Mouse (Mus musculus) heart, adult 18-20 months (tissue): ENCODE results near the gene Rwdd2a. TPM values are rescaled to one million over a fixed set of nuclear protein-coding genes. Genes with fewer than 3 reads are reported as not detected.
"Not testable (repeated sequence)": the region's sequence is repeated elsewhere in the genome, so short reads cannot be mapped to it uniquely, and the experiment has no call there.

Experiments
- DNase-seq, 2 experiments: peaks; one replicate each; pipeline ENCODE4 v3.0.0; 2021 to 2022; ENCODE audit warnings: mixed read lengths in 1 of 2
- total RNA-seq, 2 experiments: library from RNA; stranded (reverse); gene quantifications; 2 replicates each; pipeline ENCODE4 v1.2.3; 2021

The Rwdd2a gene
- total RNA-seq, 2 experiments from 2014 or later = 0.21 to 0.77 TPM

GRCm38 (mm10) chr9:86592676-86593668 lies 21.2 kb downstream of the Rwdd2a start:
- peak; percentile 55 for DNase-seq

GRCm38 (mm10) chr9:86594357-86594767 lies 22.6 kb downstream of the Rwdd2a start:
- DNase-seq = not testable (repeated sequence)

GRCm38 (mm10) chr9:86596983-86597382 lies 25.2 kb downstream of the Rwdd2a start:
- DNase-seq = not testable (repeated sequence)

GRCm38 (mm10) chr9:86599723-86600303 lies 28.0 kb downstream of the Rwdd2a start:
- DNase-seq = peak in 1 of 2 experiments; percentile 19

GRCm38 (mm10) chr9:86605776-86606175 lies 34.0 kb downstream of the Rwdd2a start:
- peak in 1 of 2 experiments; percentile 21 for DNase-seq

GRCm38 (mm10) chr9:86612091-86612490 lies 40.3 kb downstream of the Rwdd2a start:
- no peak for DNase-seq

GRCm38 (mm10) chr9:86615765-86616164 lies 44.0 kb downstream of the Rwdd2a start:
- no peak for DNase-seq

- DNase-seq = no peak
Measured at GRCm38 (mm10) chr9:86617837-86618492, 46.2 kb downstream of the Rwdd2a start.

GRCm38 (mm10) chr9:86619341-86620139 lies 47.7 kb downstream of the Rwdd2a start:
- no peak for DNase-seq

- DNase-seq = no peak
Measured at GRCm38 (mm10) chr9:86622062-86622461, 50.3 kb downstream of the Rwdd2a start.

- no peak for DNase-seq
Measured at GRCm38 (mm10) chr9:86624039-86624438, 52.2 kb downstream of the Rwdd2a start.

Other genes with a start within 250 kb of the Rwdd2a start
- gene Ube2cbp, start 107.0 kb upstream of the Rwdd2a start, total RNA-seq = 1 to 10 TPM; 1.7 to 1.9 TPM
- 10 to 100 TPM; 16.1 to 18.4 TPM for gene Dop1a, start 104.8 kb upstream of the Rwdd2a start, total RNA-seq
- 1 to 10 TPM; 7.4 to 7.8 TPM for gene Pgm3, start 149 bp upstream of the Rwdd2a start, total RNA-seq
- 100 to 1,000 TPM; 116 to 138 TPM for gene Me1, start 124.0 kb downstream of the Rwdd2a start, total RNA-seq
- gene Prss35, start 171.7 kb downstream of the Rwdd2a start, total RNA-seq = under 1 TPM in 1 of 2 experiments, not detected in 1; 0.10 TPM